Mouse (Mus musculus): Measurements from ENCODE around the gene Cops8.

Gene Cops8

GRCm38 (mm10) chr1:90602759-90603560 is at the start of gene Cops8:
Gene Cops8, plus strand, starts transcription at chr1:90602981.
- peak; percentile 95 for DNase-seq (ENCODE audit: low spot score)

GRCm38 (mm10) chr1:90557140-90557539 is 45.6 kb upstream of the Cops8 start:
- no peak for DNase-seq (ENCODE audit: low spot score)

- no peak for DNase-seq (ENCODE audit: low spot score)
Measured at GRCm38 (mm10) chr1:90560942-90561726, 41.6 kb upstream of the Cops8 start.

GRCm38 (mm10) chr1:90563945-90564344 is 38.8 kb upstream of the Cops8 start:
- no peak for DNase-seq (ENCODE audit: low spot score)

- DNase-seq (ENCODE audit: low spot score) = no peak
Measured at GRCm38 (mm10) chr1:90566664-90567440, 35.9 kb upstream of the Cops8 start.

- DNase-seq (ENCODE audit: low spot score) = no peak
Measured at GRCm38 (mm10) chr1:90573831-90574230, 28.9 kb upstream of the Cops8 start.

- no peak for DNase-seq (ENCODE audit: low spot score)
Measured at GRCm38 (mm10) chr1:90574845-90575244, 27.9 kb upstream of the Cops8 start.

GRCm38 (mm10) chr1:90577417-90577816 is 25.4 kb upstream of the Cops8 start:
- no peak for DNase-seq (ENCODE audit: low spot score)

- no peak for DNase-seq (ENCODE audit: low spot score)
Measured at GRCm38 (mm10) chr1:90582635-90583034, 20.1 kb upstream of the Cops8 start.

GRCm38 (mm10) chr1:90588021-90588734 is 14.6 kb upstream of the Cops8 start:
- DNase-seq (ENCODE audit: low spot score) = peak; percentile 56

- DNase-seq (ENCODE audit: low spot score) = no peak
Measured at GRCm38 (mm10) chr1:90590797-90591196, 12.0 kb upstream of the Cops8 start.

GRCm38 (mm10) chr1:90592784-90593183 is 10.0 kb upstream of the Cops8 start:
- peak; percentile 62 for DNase-seq (ENCODE audit: low spot score)

- no peak for DNase-seq (ENCODE audit: low spot score)
Measured at GRCm38 (mm10) chr1:90599226-90599625, 3.6 kb upstream of the Cops8 start.

GRCm38 (mm10) chr1:90601096-90601495 is 1.7 kb upstream of the Cops8 start:
- DNase-seq (ENCODE audit: low spot score) = no peak

GRCm38 (mm10) chr1:90603561-90603887 is 743 bp downstream of the Cops8 start:
- no peak for DNase-seq (ENCODE audit: low spot score)

- DNase-seq (ENCODE audit: low spot score) = no peak
Measured at GRCm38 (mm10) chr1:90609363-90609762, 6.6 kb downstream of the Cops8 start.

- DNase-seq (ENCODE audit: low spot score) = no peak
Measured at GRCm38 (mm10) chr1:90617258-90617657, 14.5 kb downstream of the Cops8 start.

GRCm38 (mm10) chr1:90633415-90634030 is 30.7 kb downstream of the Cops8 start:
- no peak for DNase-seq (ENCODE audit: low spot score)

GRCm38 (mm10) chr1:90634205-90634745 is 31.5 kb downstream of the Cops8 start:
- DNase-seq (ENCODE audit: low spot score) = no peak

GRCm38 (mm10) chr1:90638335-90638734 is 35.6 kb downstream of the Cops8 start:
- no peak for DNase-seq (ENCODE audit: low spot score)

- DNase-seq (ENCODE audit: low spot score) = peak; percentile 71
Measured at GRCm38 (mm10) chr1:90650781-90651437, 48.1 kb downstream of the Cops8 start.
